Mouse (Mus musculus): ENCODE data around the gene Zfp523. TPM values are rescaled to one million over a fixed set of nuclear protein-coding genes. Genes with fewer than 3 reads are reported as not detected.
A peak's percentile ranks its signal among the peaks of the same experiment; 100 is the strongest.
"Not testable (repeated sequence)": the region's sequence is repeated elsewhere in the genome, so short reads cannot be mapped to it uniquely, and the experiment has no call there.

Zfp523 gene
- polyA plus RNA-seq, 1 experiment from 2014 or later: 26.8 TPM

DNA sequence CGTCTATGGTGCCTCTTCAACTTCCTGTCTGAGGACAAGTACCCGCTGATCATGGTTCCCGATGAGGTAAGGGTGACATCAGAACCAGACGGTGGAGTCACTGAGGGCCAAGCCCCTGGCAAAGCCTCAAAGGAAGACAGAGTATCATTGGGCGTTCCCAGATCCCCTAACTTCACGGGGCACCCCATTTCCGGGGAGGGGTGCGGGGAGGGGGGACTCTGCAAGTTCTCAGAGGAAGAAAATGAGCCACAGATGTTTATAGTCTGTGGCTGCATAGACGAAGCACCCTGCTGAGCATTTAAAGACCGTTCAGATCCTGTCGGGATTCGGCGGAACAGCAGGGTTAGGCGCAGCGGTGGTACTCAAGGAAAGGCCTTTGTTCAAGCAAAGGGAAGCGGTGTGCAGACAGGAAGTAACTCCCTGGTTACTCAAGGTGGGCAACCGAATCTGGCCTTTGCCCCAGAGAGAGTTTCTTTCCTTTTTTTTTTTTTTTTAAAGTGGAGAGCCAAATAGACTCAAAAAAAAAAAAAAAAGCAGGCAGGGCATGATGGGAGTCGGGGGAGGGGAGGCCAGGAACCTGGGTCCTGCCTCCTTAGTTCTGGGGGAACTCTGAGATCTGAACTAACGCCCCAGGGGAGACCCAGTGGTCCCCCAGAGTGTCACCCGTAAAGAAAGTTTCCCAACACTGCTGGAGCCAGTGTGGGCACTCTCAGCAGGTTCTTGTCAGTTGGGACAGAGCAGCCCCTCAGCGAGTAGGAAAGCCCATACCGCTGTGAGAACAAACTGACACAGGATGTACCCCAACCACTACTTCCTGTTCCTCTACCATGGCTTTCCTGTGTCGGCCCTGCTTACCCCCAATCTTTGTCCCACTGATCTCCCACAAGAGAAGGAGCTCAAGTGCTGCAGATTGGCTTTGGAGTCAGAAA, 41.1 kb downstream of the Zfp523 start:
- ATAC-seq (replicated peaks; ENCODE audit: insufficient number of reproducible peaks, low FRiP score, low TSS enrichment, low read depth) (no peak), DNase-seq (ENCODE audit: low spot score) (peak; percentile 46)
- H3K4me3 ChIP-seq (ENCODE audit: low read depth, low read length): no peak overlapping the region
- H3K27ac ChIP-seq (replicated peaks; ENCODE audit: low read depth, low read length): peak overlapping the region; percentile 44; the same call in 1 of the 2 replicates
- no peaks in the 10 kb centered on the region for H3K9me3 ChIP-seq (replicated peaks; ENCODE audit: control insufficient read depth, low read length)
- H3K27me3 ChIP-seq (ENCODE audit: control insufficient read depth, insufficient read depth, low read length): no peaks in the 10 kb centered on the region
- no peak overlapping the region for H3K4me2 ChIP-seq (ENCODE audit: low read depth, low read length)
- H3K4me1 ChIP-seq (ENCODE audit: control insufficient read depth, insufficient read depth, low read length): no peaks in the 10 kb centered on the region; the same call in 1 of the 2 replicates
- no peaks in the 10 kb centered on the region for H3K36me3 ChIP-seq (replicated peaks; ENCODE audit: control insufficient read depth, insufficient read depth, low read depth, low read length)
- H3K9ac ChIP-seq (replicated peaks; ENCODE audit: low read length): peak overlapping the region; percentile 22
- 19% methylated on average over 23 of the region's 23 CpGs for WGBS

DNA sequence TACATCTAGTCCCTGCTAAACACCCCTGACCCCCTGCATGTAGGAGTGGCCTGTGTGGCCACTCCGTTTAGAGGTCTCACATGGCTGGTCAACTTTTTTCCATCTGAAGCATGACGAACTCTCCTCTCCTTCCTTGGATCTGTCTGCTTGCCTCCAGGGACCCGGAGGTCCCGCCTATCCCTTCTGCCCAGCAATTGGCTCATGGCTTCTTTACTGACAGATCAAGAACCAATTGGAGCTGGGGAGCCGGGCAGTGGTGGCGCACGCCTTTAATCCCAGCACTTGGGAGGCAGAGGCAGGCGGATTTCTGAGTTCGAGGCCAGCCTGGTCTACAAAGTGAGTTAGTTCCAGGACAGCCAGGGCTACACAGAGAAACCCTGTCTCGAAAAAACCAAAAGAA, 45.5 kb downstream of the Zfp523 start:
- H3K27me3 ChIP-seq (ENCODE audit: control insufficient read depth, insufficient read depth, low read length); H3K9ac ChIP-seq (replicated peaks; ENCODE audit: low read length); H3K4me3 ChIP-seq (ENCODE audit: low read depth, low read length); DNase-seq (ENCODE audit: low spot score); H3K36me3 ChIP-seq (replicated peaks; ENCODE audit: control insufficient read depth, insufficient read depth, low read depth, low read length); H3K9me3 ChIP-seq (replicated peaks; ENCODE audit: control insufficient read depth, low read length); ATAC-seq (replicated peaks; ENCODE audit: insufficient number of reproducible peaks, low FRiP score, low TSS enrichment, low read depth); H3K4me2 ChIP-seq (ENCODE audit: low read depth, low read length); H3K27ac ChIP-seq (replicated peaks; ENCODE audit: low read depth, low read length); H3K4me1 ChIP-seq (ENCODE audit: control insufficient read depth, insufficient read depth, low read length): not testable (repeated sequence)
- 90% methylated on average over 10 of the region's 10 CpGs for WGBS

DNA sequence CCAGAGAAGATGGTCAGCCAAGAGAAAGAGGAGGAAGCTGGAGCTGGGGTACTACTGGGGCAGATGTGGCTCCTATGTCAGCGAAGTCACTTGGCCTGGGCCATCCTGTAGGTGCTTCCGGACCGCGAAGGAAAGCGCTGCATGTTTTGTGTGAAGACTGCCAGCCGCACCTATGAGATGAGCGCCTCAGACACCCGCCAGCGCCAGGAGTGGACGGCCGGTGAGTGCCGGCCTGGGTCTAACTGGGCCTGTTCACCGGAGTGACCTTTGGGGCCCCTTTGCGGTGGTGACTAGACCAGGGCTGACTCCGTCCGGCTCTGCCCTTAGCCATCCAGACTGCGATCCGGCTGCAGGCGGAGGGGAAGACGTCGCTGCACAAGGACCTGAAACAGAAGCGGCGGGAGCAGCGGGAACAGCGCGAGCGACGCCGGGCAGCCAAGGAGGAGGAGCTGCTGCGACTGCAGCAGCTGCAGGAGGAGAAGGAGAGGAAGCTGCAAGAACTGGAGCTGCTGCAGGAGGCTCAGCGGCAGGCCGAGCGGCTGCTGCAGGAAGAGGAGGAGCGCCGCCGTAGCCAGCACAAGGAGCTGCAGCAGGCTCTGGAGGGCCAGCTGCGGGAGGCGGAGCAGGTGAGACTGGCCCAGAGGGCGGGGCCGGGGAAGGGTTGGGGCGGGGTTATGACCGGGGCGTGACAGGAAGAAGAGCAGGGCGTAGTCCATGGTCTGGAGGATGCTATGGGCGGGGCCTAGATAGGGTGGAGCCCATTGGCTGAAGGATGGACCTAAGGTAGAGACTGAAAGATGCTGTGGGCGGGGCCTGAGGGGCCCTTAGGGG, 46.8 kb downstream of the Zfp523 start:
- peak; percentile 77 for ATAC-seq (replicated peaks; ENCODE audit: insufficient number of reproducible peaks, low FRiP score, low TSS enrichment, low read depth)
- H3K4me2 ChIP-seq (ENCODE audit: low read depth, low read length): peak overlapping the region; percentile 61
- peak overlapping the region; percentile 64 for H3K9ac ChIP-seq (replicated peaks; ENCODE audit: low read length)
- 2% methylated on average over 46 of the region's 46 CpGs for WGBS
- H3K4me3 ChIP-seq (ENCODE audit: low read depth, low read length): peak overlapping the region; percentile 32
- no peaks in the 10 kb centered on the region; the same call in 1 of the 2 replicates for H3K4me1 ChIP-seq (ENCODE audit: control insufficient read depth, insufficient read depth, low read length)
- no peak overlapping the region for H3K27ac ChIP-seq (replicated peaks; ENCODE audit: low read depth, low read length)
- H3K36me3 ChIP-seq (replicated peaks; ENCODE audit: control insufficient read depth, insufficient read depth, low read depth, low read length): no peaks in the 10 kb centered on the region
- H3K9me3 ChIP-seq (replicated peaks; ENCODE audit: control insufficient read depth, low read length): no peaks in the 10 kb centered on the region
- peak; percentile 89 for DNase-seq (ENCODE audit: low spot score)
- H3K27me3 ChIP-seq (ENCODE audit: control insufficient read depth, insufficient read depth, low read length): no peaks in the 10 kb centered on the region

DNA sequence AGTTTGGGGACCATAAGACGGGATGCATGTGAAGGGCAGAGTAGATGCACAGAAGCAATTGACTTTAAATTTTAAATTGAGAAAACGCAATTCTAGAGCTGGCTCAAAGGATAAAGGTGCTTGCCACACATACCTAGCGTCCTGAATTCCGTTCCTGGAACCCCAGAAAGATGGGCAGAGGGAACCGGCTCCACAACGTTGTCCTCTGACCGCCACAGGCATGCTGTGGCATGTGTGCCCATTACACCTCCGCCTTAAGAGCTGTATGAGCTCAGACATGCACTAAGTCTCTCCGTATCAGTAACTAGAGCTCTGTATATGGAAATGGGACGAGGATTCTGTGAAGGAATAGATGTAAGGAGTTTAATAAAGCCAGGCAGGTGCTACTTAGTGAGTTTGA, 47.7 kb downstream of the Zfp523 start:
- Histone ChIP-seq H3K36me3 (replicated peaks; ENCODE audit: control insufficient read depth, insufficient read depth, low read depth, low read length) (no peaks in the 10 kb centered on the region), H3K27ac (replicated peaks; ENCODE audit: low read depth, low read length) (no peak overlapping the region), H3K4me1 (ENCODE audit: control insufficient read depth, insufficient read depth, low read length) (no peaks in the 10 kb centered on the region; the same call in 1 of the 2 replicates), H3K4me3 (ENCODE audit: low read depth, low read length) (no peak overlapping the region), H3K9me3 (replicated peaks; ENCODE audit: control insufficient read depth, low read length) (no peaks in the 10 kb centered on the region), H3K27me3 (ENCODE audit: control insufficient read depth, insufficient read depth, low read length) (no peaks in the 10 kb centered on the region), H3K9ac (replicated peaks; ENCODE audit: low read length) (no peak overlapping the region), H3K4me2 (ENCODE audit: low read depth, low read length) (no peak overlapping the region)
- DNase-seq (ENCODE audit: low spot score): no peak
- no peak for ATAC-seq (replicated peaks; ENCODE audit: insufficient number of reproducible peaks, low FRiP score, low TSS enrichment, low read depth)
- WGBS: 85% methylated on average over 10 of the region's 10 CpGs

DNA sequence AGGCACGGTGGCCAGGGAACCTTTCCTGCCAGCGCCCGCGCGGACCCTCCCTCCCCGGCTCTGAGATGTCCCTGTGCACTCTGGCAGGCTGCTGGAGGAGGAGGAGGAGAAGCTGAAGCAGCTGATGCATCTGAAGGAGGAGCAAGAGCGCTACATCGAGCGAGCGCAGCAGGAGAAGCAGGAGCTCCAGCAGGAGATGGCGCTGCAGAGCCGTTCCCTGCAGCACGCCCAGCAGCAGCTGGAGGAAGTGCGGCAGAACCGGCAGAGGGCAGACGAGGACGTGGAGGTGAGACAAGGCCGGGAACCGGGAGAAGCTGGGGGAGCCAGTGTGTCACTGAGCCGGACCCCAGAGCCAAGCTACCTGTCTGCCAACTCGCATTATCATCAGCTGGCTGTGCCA, 49.1 kb downstream of the Zfp523 start:
- DNase-seq (ENCODE audit: low spot score): peak; percentile 93
- H3K4me2 ChIP-seq (ENCODE audit: low read depth, low read length): peak overlapping the region; percentile 77
- H3K9me3 ChIP-seq (replicated peaks; ENCODE audit: control insufficient read depth, low read length): no peaks in the 10 kb centered on the region
- peak; percentile 33; the same call in 1 of the 2 replicates for ATAC-seq (replicated peaks; ENCODE audit: insufficient number of reproducible peaks, low FRiP score, low TSS enrichment, low read depth)
- H3K27ac ChIP-seq (replicated peaks; ENCODE audit: low read depth, low read length): 0 out of 2 replicates have a peak overlapping the region, but pooled peaks have one; percentile 38
- H3K4me1 ChIP-seq (ENCODE audit: control insufficient read depth, insufficient read depth, low read length): no peaks in the 10 kb centered on the region; the same call in 1 of the 2 replicates
- H3K9ac ChIP-seq (replicated peaks; ENCODE audit: low read length): peak overlapping the region; percentile 63
- no peaks in the 10 kb centered on the region for H3K27me3 ChIP-seq (ENCODE audit: control insufficient read depth, insufficient read depth, low read length)
- WGBS: under 1% methylated on average over 21 of the region's 21 CpGs
- peak overlapping the region; percentile 27 for H3K4me3 ChIP-seq (ENCODE audit: low read depth, low read length)
- H3K36me3 ChIP-seq (replicated peaks; ENCODE audit: control insufficient read depth, insufficient read depth, low read depth, low read length): no peaks in the 10 kb centered on the region

DNA sequence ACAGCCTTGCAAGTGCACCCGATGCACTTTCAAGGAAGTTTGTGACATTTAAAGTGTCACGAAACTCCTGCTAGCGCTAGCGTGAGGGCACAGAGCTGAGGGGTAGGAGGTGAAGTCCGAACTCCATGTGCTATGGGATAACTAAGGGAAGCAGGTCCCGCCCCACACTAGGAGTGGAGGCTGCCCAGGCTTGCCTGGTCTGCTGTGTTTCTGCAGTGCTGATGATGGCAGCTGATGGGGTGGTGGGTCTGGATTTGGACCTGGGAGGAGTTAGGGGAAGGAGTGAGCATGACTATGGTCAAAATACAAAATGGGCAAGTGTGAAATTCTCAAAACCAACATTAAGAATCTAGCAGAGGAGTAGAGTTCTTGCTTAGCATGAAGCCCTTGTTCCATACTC, 53.6 kb downstream of the Zfp523 start:
- DNase-seq (ENCODE audit: low spot score): no peak
- Histone ChIP-seq H3K4me3 (ENCODE audit: low read depth, low read length) (no peak overlapping the region), H3K9me3 (replicated peaks; ENCODE audit: control insufficient read depth, low read length) (no peaks in the 10 kb centered on the region), H3K4me2 (ENCODE audit: low read depth, low read length) (no peak overlapping the region), H3K4me1 (ENCODE audit: control insufficient read depth, insufficient read depth, low read length) (no peaks in the 10 kb centered on the region; the same call in 1 of the 2 replicates), H3K27me3 (ENCODE audit: control insufficient read depth, insufficient read depth, low read length) (no peaks in the 10 kb centered on the region), H3K36me3 (replicated peaks; ENCODE audit: control insufficient read depth, insufficient read depth, low read depth, low read length) (no peaks in the 10 kb centered on the region), H3K9ac (replicated peaks; ENCODE audit: low read length) (no peak overlapping the region), H3K27ac (replicated peaks; ENCODE audit: low read depth, low read length) (no peak overlapping the region)
- ATAC-seq (replicated peaks; ENCODE audit: insufficient number of reproducible peaks, low FRiP score, low TSS enrichment, low read depth): no peak
- 88% methylated on average over 6 of the region's 6 CpGs for WGBS

DNA sequence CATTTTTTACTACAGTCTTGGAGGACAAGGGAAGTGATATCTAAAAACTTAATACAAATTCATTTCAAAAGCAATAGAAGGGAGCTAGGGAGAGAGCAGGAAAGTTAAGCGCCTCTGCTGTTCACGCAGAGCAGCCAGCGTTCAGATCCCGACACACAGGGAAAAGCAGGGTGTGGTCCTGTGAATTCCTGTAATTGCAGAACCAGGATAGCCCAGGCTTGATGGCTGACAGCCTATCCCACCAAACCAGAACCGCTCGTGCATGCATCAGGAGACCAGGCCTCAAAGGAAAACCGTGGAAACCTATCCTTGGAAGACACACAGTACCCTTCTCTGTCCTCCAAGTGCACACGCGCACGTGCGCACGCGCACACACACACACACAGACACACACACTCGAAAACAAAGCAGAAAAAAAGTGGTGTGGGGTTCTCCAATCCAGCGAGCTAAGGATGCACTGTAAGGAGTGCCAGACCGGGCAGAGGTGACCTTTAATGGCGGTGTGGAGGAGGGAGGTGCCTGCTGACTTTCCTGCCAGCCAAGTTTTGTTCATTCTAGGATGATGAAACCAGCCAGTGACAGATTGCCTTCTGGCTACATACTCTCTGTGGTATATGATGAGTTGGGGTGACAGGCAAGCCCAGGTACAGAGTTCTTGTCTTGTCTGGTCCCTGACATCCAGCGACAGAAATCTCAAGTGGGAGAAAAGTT, 54.3 kb downstream of the Zfp523 start:
- no peak for DNase-seq (ENCODE audit: low spot score)
- Histone ChIP-seq H3K4me2 (ENCODE audit: low read depth, low read length) (no peak overlapping the region), H3K4me1 (ENCODE audit: control insufficient read depth, insufficient read depth, low read length) (no peaks in the 10 kb centered on the region; the same call in 1 of the 2 replicates), H3K9ac (replicated peaks; ENCODE audit: low read length) (no peak overlapping the region; the same call in 1 of the 2 replicates), H3K4me3 (ENCODE audit: low read depth, low read length) (no peak overlapping the region), H3K36me3 (replicated peaks; ENCODE audit: control insufficient read depth, insufficient read depth, low read depth, low read length) (no peaks in the 10 kb centered on the region), H3K27me3 (ENCODE audit: control insufficient read depth, insufficient read depth, low read length) (no peaks in the 10 kb centered on the region), H3K27ac (replicated peaks; ENCODE audit: low read depth, low read length) (no peak overlapping the region), H3K9me3 (replicated peaks; ENCODE audit: control insufficient read depth, low read length) (no peaks in the 10 kb centered on the region)
- no peak for ATAC-seq (replicated peaks; ENCODE audit: insufficient number of reproducible peaks, low FRiP score, low TSS enrichment, low read depth)
- WGBS: 86% methylated on average over 18 of the region's 18 CpGs

Data from embryonic facial prominence, embryonic 11.5 days (tissue).